ENCODE assay signal across 20 mouse cellular contexts in the genomic region with DNA sequence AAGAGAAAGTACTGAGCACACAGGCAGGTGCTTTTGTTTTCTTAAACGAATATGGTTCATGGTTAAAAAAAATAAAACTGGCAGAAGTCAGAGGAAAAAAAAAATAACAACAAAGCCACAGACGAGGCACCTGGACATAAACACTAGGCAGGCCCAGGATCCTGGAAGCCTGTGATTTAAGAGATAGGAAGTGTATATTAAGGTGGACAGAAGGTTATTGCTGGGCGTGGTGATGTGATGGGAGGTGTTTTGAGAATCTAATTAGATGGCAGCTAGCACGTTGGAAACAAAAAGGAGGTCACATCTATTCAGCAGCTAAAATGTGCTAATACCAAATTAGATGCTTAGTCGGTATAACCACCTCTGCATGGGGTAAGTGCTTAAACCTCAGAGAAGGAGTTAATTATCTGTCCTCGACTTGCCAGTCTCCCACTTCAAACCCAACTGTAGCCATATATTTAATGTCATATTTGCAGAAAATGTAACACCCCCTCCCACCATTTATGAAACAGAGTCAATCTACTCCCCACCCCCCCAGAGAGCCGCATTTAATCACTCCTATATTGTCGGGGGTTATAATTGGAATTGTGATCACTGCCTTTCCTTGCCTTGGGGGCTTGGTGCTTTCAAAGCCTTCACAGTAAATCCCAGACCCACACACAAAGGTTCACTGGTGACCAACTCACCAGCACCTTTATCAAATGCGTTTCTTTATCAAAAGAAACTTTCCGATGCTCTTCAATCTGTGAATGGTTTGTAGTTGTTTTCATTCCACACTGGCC.
DNase-seq lines count a peak whose midpoint lies in the region; ATAC-seq and TF ChIP-seq lines count a peak whose summit lies in the region.
"Had no signal": no experiment of that assay in that cellular context is flagged by ENCODE, and none has a peak within 500 bp of the region (broad histone marks: within the 10 kb centered on the region; RNA-seq: fewer than 3 reads in every experiment).

No protein-coding gene starts in this region.

- H3K9me3 ChIP-seq in forebrain, embryonic 12.5 days: no peaks in the 10 kb centered on the region
- no peaks in the 10 kb centered on the region for H3K9me3 ChIP-seq in hindbrain, embryonic 16.5 days (ENCODE audit: control insufficient read depth, low read length)
- H3K9me3 ChIP-seq in neural tube, embryonic 12.5 days: no peaks in the 10 kb centered on the region
- H3K9me3 ChIP-seq in stomach, postnatal 0 days (ENCODE audit: control insufficient read depth, low read length): no peaks in the 10 kb centered on the region
- H3K9me3 ChIP-seq: embryonic facial prominence, embryonic 13.5 days; heart, embryonic 10.5 days; limb, embryonic 13.5 days; liver, embryonic 15.5 days had no signal

- intact Hi-C loops in left cerebral cortex, postnatal 4 days (cut with DNase I): loop anchor here (10.0 kb wide), 1 partner anchor 108 kb away; no protein-coding TSS in a partner anchor

- peak; percentile 34 for DNase-seq in embryo, embryonic 10.5 days (ENCODE audit: low spot score)
- no peak for DNase-seq in left cerebral cortex, postnatal 4 days
- DNase-seq in left cerebral cortex, adult 9 months (ENCODE audit: low spot score in 2 of 2): no peak
- DNase-seq in stomach, postnatal 0 days (ENCODE audit: low spot score): no peak
- DNase-seq: adrenal gland, postnatal 25 days; cerebellum, postnatal 25 days; gastrocnemius, postnatal 10 days; heart, postnatal 36 days; kidney, adult 11 months; kidney, postnatal 25 days; lung, postnatal 14 days; spleen, adult 18-20 months; thymus, postnatal 25 days had no signal

- TF ChIP-seq EP300 in stomach, postnatal 0 days (optimal IDR thresholded peaks at IDR 0.05): no peak

- H3K4me2 ChIP-seq in forebrain, embryonic 12.5 days: 0 out of 2 replicates have a peak overlapping the region, but pooled peaks have one; percentile 21
- no peak overlapping the region for H3K4me2 ChIP-seq in hindbrain, embryonic 16.5 days (ENCODE audit: low read length)
- H3K4me2 ChIP-seq in neural tube, embryonic 12.5 days (replicated peaks): peak overlapping the region; percentile 33; the same call in 1 of the 2 replicates
- no peak overlapping the region for H3K4me2 ChIP-seq in stomach, postnatal 0 days (replicated peaks; ENCODE audit: low read depth)
- H3K4me2 ChIP-seq: liver, embryonic 15.5 days had no signal

- no peaks in the 10 kb centered on the region for H3K27me3 ChIP-seq in forebrain, embryonic 12.5 days
- no peaks in the 10 kb centered on the region for H3K27me3 ChIP-seq in hindbrain, embryonic 16.5 days (replicated peaks; ENCODE audit: control insufficient read depth, insufficient read depth, low read length)
- H3K27me3 ChIP-seq in neural tube, embryonic 12.5 days (replicated peaks): no peaks in the 10 kb centered on the region
- no peaks in the 10 kb centered on the region for H3K27me3 ChIP-seq in stomach, postnatal 0 days (ENCODE audit: control insufficient read depth, insufficient read depth, low read length)
- H3K27me3 ChIP-seq: embryonic facial prominence, embryonic 13.5 days; limb, embryonic 13.5 days; liver, embryonic 15.5 days had no signal

- no peak for TF ChIP-seq CTCF in stomach, postnatal 0 days (IDR thresholded peaks at IDR 0.05; ENCODE audit: low read depth)

- H3K4me3 ChIP-seq in forebrain, embryonic 12.5 days (replicated peaks): no peak overlapping the region
- H3K4me3 ChIP-seq in hindbrain, embryonic 16.5 days (ENCODE audit: low read length): no peak overlapping the region
- H3K4me3 ChIP-seq in neural tube, embryonic 12.5 days: no peak overlapping the region
- H3K4me3 ChIP-seq in stomach, postnatal 0 days (ENCODE audit: low read depth, low read length): no peak overlapping the region
- H3K4me3 ChIP-seq: embryonic facial prominence, embryonic 13.5 days; heart, embryonic 10.5 days; limb, embryonic 13.5 days; liver, embryonic 15.5 days had no signal

- no peaks in the 10 kb centered on the region for H3K36me3 ChIP-seq in forebrain, embryonic 12.5 days (replicated peaks)
- H3K36me3 ChIP-seq in hindbrain, embryonic 16.5 days (ENCODE audit: control insufficient read depth, insufficient read depth, low read length): no peaks in the 10 kb centered on the region
- no peaks in the 10 kb centered on the region for H3K36me3 ChIP-seq in neural tube, embryonic 12.5 days
- no peaks in the 10 kb centered on the region for H3K36me3 ChIP-seq in stomach, postnatal 0 days (ENCODE audit: control insufficient read depth, insufficient read depth, low read length)
- H3K36me3 ChIP-seq: embryonic facial prominence, embryonic 13.5 days; heart, embryonic 10.5 days; limb, embryonic 13.5 days; liver, embryonic 15.5 days had no signal

- peak; percentile 80 for ATAC-seq in forebrain, embryonic 12.5 days (ENCODE audit: low FRiP score)
- ATAC-seq in hindbrain, embryonic 16.5 days: peak; percentile 43; the same call in 1 of the 2 replicates
- ATAC-seq in neural tube, embryonic 12.5 days (ENCODE audit: low FRiP score, low read depth): peak; percentile 57
- no peak for ATAC-seq in stomach, postnatal 0 days (ENCODE audit: low FRiP score, low TSS enrichment)

- 8% methylated on average over 10 of the region's 10 CpGs for WGBS in forebrain, embryonic 12.5 days
- WGBS in hindbrain, embryonic 16.5 days: 32% methylated on average over 10 of the region's 10 CpGs
- WGBS in neural tube, embryonic 12.5 days: 23% methylated on average over 10 of the region's 10 CpGs
- 66% methylated on average over 10 of the region's 10 CpGs for WGBS in stomach, postnatal 0 days

- H3K4me1 ChIP-seq in forebrain, embryonic 12.5 days: peaks cover 25% of the 10 kb centered on the region
- H3K4me1 ChIP-seq in hindbrain, embryonic 16.5 days (ENCODE audit: control insufficient read depth, insufficient read depth, low read depth, low read length): peaks cover 6% of the 10 kb centered on the region
- H3K4me1 ChIP-seq in neural tube, embryonic 12.5 days: peaks cover 15% of the 10 kb centered on the region
- no peaks in the 10 kb centered on the region for H3K4me1 ChIP-seq in stomach, postnatal 0 days (replicated peaks; ENCODE audit: control insufficient read depth, insufficient read depth)
- H3K4me1 ChIP-seq: heart, embryonic 10.5 days; liver, embryonic 15.5 days had no signal

- H3K9ac ChIP-seq in forebrain, embryonic 12.5 days: no peak overlapping the region
- H3K9ac ChIP-seq in hindbrain, embryonic 16.5 days (ENCODE audit: low read depth, low read length): no peak overlapping the region
- no peak overlapping the region for H3K9ac ChIP-seq in neural tube, embryonic 12.5 days
- H3K9ac ChIP-seq in stomach, postnatal 0 days (ENCODE audit: low read length): no peak overlapping the region
- H3K9ac ChIP-seq: embryonic facial prominence, embryonic 13.5 days; limb, embryonic 13.5 days; liver, embryonic 15.5 days had no signal

- peak overlapping the region; percentile 72 for H3K27ac ChIP-seq in forebrain, embryonic 12.5 days
- H3K27ac ChIP-seq in hindbrain, embryonic 16.5 days (ENCODE audit: low read depth, low read length): no peak overlapping the region
- H3K27ac ChIP-seq in neural tube, embryonic 12.5 days: no peak overlapping the region; the same call in 1 of the 2 replicates
- no peak overlapping the region for H3K27ac ChIP-seq in stomach, postnatal 0 days (replicated peaks)
- H3K27ac ChIP-seq: embryonic facial prominence, embryonic 13.5 days; heart, embryonic 10.5 days; limb, embryonic 13.5 days; liver, embryonic 15.5 days had no signal

Comparison
In these comparisons a context has a peak if more than half of its experiments do, and no peak if none do; other contexts are left out.
1. H3K4me2 ChIP-seq: peak in forebrain, embryonic 12.5 days (single experiment) and neural tube, embryonic 12.5 days (single experiment); none in hindbrain, embryonic 16.5 days (single experiment) and stomach, postnatal 0 days (single experiment).